Mouse (Mus musculus) G1E (cell line): Measurements from ENCODE around the gene Dcst2. TPM values are rescaled to one million over a fixed set of nuclear protein-coding genes. Genes with fewer than 3 reads are reported as not detected.
A peak's percentile ranks its signal among the peaks of the same experiment; 100 is the strongest.

Source experiments
- ATAC-seq: 2 replicates; pipeline ENCODE4 v1.8.0; 2016; ENCODE audit warnings: mild to moderate bottlenecking; ENCODE audit not compliant: insufficient number of reproducible peaks, poor library complexity, low FRiP score, severe bottlenecking; ENCODE audit errors: extremely low read depth
- DNase-seq: peaks from one replicate; pipeline ENCODE4 v3.0.0; 2012; ENCODE audit warnings: low spot score
- H3K27me3 ChIP-seq: 2 replicates; pipeline ENCODE4 v1.6.1; 2012; ENCODE audit warnings: mild to moderate bottlenecking, low read length, inconsistent platforms; ENCODE audit not compliant: insufficient read depth
- H3K36me3 ChIP-seq: replicated peaks from 2 replicates; pipeline ENCODE3; 2012; ENCODE audit warnings: mild to moderate bottlenecking, inconsistent platforms
- H3K4me1 ChIP-seq: 2 replicates; pipeline ENCODE4 v1.6.1; 2012; ENCODE audit warnings: low read depth, low read length, inconsistent platforms, mixed read lengths; ENCODE audit not compliant: insufficient read depth
- H3K4me3 ChIP-seq: 2 replicates; pipeline ENCODE4 v1.5.1; 2012; ENCODE audit warnings: low read depth, mild to moderate bottlenecking, inconsistent platforms, low read length, moderate library complexity, mixed read lengths
- H3K9me3 ChIP-seq: replicated peaks from 2 replicates; pipeline ENCODE4 v1.6.1; 2012; ENCODE audit warnings: inconsistent platforms
- CTCF ChIP-seq: IDR thresholded peaks from 2 replicates; pipeline ENCODE4 v1.5.1; 2012; ENCODE audit warnings: low read depth, low read length, inconsistent platforms, mixed read lengths
- GATA1 ChIP-seq: IDR thresholded peaks from 2 replicates; pipeline ENCODE4 v1.6.1; 2012; ENCODE audit warnings: borderline replicate concordance, low read length, inconsistent platforms, mixed read lengths
- GATA2 ChIP-seq: IDR thresholded peaks from 2 replicates; pipeline ENCODE4 v1.6.1; 2012; ENCODE audit warnings: low read depth, low read length, inconsistent platforms, borderline replicate concordance
- POLR2AphosphoS5 ChIP-seq: IDR thresholded peaks from 2 replicates; pipeline ENCODE4 v1.6.1; 2012; ENCODE audit warnings: low read depth, low read length, inconsistent platforms; ENCODE audit not compliant: insufficient replicate concordance
- TAL1 ChIP-seq: conservative IDR thresholded peaks from 2 replicates; pipeline ENCODE4 v1.6.1; 2012; ENCODE audit warnings: low read depth, low read length, inconsistent platforms, mixed read lengths
- polyA plus RNA-seq: library from polyadenylated mRNA; stranded (reverse); fragments of >175 nt; gene quantifications from 2 replicates; pipeline ENCODE4 v1.2.3, GENCODE M21; 2012
- total RNA-seq, 2 experiments: library from RNA; stranded (forward) in 1 of 2; stranded (reverse) in 1 of 2; fragments of 200-1000 nt in 1 of 2; fragments of >200 nt in 1 of 2; fragmentation: Nextera tagmentation in 1 of 2; gene quantifications; 2 replicates each; pipeline ENCODE4 v1.2.3; 2014 to 2017

Dcst2 gene
- total and polyA plus RNA-seq, 3 experiments = not detected

DNA sequence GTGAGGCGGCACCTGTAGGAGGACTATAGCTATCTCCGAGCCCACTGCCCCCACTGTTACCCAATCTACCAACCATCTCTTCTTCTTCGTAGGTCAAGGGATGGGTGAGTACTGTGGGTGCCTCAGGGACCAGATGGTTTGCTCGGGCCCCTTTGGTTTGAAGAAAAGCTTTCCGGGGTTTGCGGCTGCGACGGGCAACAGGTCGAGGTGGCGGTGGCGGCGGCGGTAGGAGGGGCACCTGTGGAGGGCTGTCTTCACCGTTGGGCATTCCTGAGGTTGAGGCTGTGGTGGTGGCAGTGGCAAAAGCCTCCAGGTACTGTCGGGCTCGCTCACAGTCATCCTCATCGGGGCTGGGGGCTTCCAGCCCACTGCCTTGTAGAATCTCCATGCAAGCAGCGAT, 18.9 kb downstream of the Dcst2 start:
- Histone ChIP-seq H3K4me1 (peaks cover 65% of the 10 kb centered on the region), H3K9me3 (no peaks in the 10 kb centered on the region), H3K4me3 (no peak overlapping the region), H3K36me3 (peaks cover 97% of the 10 kb centered on the region), H3K27me3 (no peaks in the 10 kb centered on the region)
- DNase-seq = no peak
- ATAC-seq = no peak
- TF ChIP-seq CTCF (no peak), GATA2 (no peak), TAL1 (no peak), GATA1 (no peak), POLR2AphosphoS5 (no peak)

GRCm38 (mm10) chr3:89381233-89381632, 19.5 kb downstream of the Dcst2 start:
- H3K27me3 ChIP-seq = no peaks in the 10 kb centered on the region

DNA sequence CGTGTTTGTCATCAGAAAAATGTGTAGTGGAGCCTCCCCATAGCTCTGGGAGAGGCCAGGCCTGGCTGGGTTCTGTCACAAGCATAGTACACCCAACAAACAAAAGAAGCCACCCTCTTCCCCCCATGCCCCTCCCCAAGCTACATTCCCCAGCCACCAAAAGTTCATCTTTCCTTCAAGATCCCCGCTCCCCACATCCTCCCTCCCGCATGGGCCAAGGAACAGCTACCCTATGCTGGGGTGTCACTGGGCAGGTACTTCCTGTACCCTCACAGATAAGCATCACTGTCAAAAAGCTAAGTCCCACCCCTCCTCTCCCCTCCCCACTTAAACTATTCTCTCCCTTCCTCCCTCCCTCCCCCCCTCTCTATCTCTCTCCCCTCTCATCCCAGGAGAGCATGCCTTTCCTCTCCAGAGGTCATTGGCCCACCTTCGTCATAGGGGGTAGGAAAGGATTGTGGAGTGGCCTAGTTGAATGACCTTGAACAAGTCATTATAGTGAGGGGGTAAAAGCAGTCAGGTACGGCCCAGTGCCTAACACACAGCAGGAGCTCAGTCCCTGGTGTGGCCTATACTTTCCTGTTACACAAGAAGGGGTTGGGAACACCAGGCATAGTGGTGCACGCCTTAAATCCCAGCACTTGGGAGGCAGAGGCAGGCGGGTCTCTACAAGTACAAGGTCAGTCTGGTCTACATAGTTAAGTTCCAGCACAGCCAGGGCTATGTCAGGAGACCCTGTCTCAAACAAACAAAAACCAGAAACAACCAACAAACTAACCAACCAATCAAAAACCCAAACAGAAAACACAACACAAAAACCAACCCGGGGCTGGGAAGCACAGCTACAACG, 20.5 kb downstream of the Dcst2 start:
- H3K4me1 ChIP-seq = peaks cover 80% of the 10 kb centered on the region
- no peak for TF ChIP-seq POLR2AphosphoS5
- TF ChIP-seq GATA2 = no peak
- no peak for TF ChIP-seq TAL1
- no peak for TF ChIP-seq GATA1
- TF ChIP-seq CTCF = no peak
- H3K4me3 ChIP-seq = no peak overlapping the region
- DNase-seq = no peak
- no peaks in the 10 kb centered on the region for H3K9me3 ChIP-seq
- no peaks in the 10 kb centered on the region for H3K27me3 ChIP-seq
- no peak for ATAC-seq
- H3K36me3 ChIP-seq = peaks cover 100% of the 10 kb centered on the region

More at GRCm38 (mm10) chr3:89381233-89381632, 19.5 kb downstream of the Dcst2 start:
- ATAC-seq (no peak), DNase-seq (no peak)
- Histone ChIP-seq H3K9me3 (no peaks in the 10 kb centered on the region), H3K36me3 (peaks cover 100% of the 10 kb centered on the region), H3K4me3 (no peak overlapping the region), H3K4me1 (peaks cover 70% of the 10 kb centered on the region)
- TF ChIP-seq TAL1 (no peak), GATA1 (no peak), GATA2 (no peak), POLR2AphosphoS5 (no peak), CTCF (no peak)

- TF ChIP-seq TAL1 (no peak), GATA2 (no peak), POLR2AphosphoS5 (no peak), GATA1 (no peak), CTCF (no peak)
- DNase-seq = no peak
- Histone ChIP-seq H3K27me3 (no peaks in the 10 kb centered on the region), H3K9me3 (no peaks in the 10 kb centered on the region), H3K4me3 (no peak overlapping the region), H3K36me3 (peaks cover 100% of the 10 kb centered on the region), H3K4me1 (peaks cover 84% of the 10 kb centered on the region)
- ATAC-seq = no peak
These were observed 21.2 kb downstream of the Dcst2 start for GRCm38 (mm10) chr3:89382950-89383349.

DNA sequence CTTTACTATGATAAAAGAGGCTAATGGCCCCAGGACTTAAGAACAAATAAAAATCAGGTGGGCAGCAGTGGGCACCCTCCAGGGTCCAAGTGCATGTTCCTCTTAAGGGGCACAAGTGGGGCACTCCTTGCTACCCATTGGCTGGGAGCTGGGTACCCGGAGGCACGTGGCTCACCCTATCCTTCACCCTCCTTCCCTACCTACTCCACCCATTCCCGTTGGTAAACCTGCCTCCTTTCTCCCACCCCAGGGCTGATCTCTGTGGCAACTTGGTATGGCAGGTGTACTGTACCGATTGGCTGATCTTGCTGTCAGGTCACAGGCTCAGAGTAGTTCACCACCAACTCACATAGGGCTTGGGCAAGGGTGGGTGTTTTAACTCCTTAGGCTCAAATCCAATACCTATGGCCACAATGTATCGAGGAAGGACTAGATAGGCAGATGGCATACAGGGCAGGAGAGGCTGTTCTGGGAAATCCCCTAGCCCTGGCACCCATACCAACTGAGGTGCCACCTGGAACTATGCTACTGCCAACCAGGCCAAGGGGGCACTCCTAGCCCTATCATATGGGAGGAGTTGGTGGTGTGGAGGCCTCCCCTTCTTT, 22.0 kb downstream of the Dcst2 start:
- Histone ChIP-seq H3K27me3 (no peaks in the 10 kb centered on the region), H3K4me1 (peaks cover 84% of the 10 kb centered on the region), H3K9me3 (no peaks in the 10 kb centered on the region), H3K4me3 (no peak overlapping the region), H3K36me3 (peaks cover 100% of the 10 kb centered on the region)
- ATAC-seq (no peak), DNase-seq (no peak)
- no peak for TF ChIP-seq POLR2AphosphoS5
- TF ChIP-seq GATA2 = no peak
- no peak for TF ChIP-seq TAL1
- no peak for TF ChIP-seq GATA1
- no peak for TF ChIP-seq CTCF

- Histone ChIP-seq H3K36me3 (peaks cover 98% of the 10 kb centered on the region), H3K4me3 (peak overlapping the region; percentile 64; the same call in 1 of the 2 replicates), H3K27me3 (no peaks in the 10 kb centered on the region), H3K9me3 (no peaks in the 10 kb centered on the region), H3K4me1 (peaks cover 85% of the 10 kb centered on the region)
- no peak for DNase-seq
- TF ChIP-seq POLR2AphosphoS5 (no peak), GATA1 (no peak), GATA2 (no peak), CTCF (no peak), TAL1 (no peak)
- ATAC-seq = no peak
These were observed 22.7 kb downstream of the Dcst2 start for GRCm38 (mm10) chr3:89384331-89385076.
